Mouse (Mus musculus) limb, embryonic 10.5 days (tissue): ENCODE data around the gene Pmepa1. TPM values are rescaled to one million over a fixed set of nuclear protein-coding genes. Genes with fewer than 3 reads are reported as not detected.
A peak's percentile ranks its signal among the peaks of the same experiment; 100 is the strongest.

Experiments used
- DNase-seq: peaks from one replicate; pipeline ENCODE4 v3.0.0-alpha.2; 2017; ENCODE audit warnings: low spot score
- H3K27ac ChIP-seq: fragments of 300-500 bp; sonication (generic); 2 replicates; pipeline ENCODE4 v1.5.1; 2016; ENCODE audit warnings: mild to moderate bottlenecking
- H3K27me3 ChIP-seq: fragments of 300-500 bp; sonication (generic); 2 replicates; pipeline ENCODE4 v1.6.1; 2016; ENCODE audit warnings: low read depth, mild to moderate bottlenecking; ENCODE audit not compliant: poor library complexity, severe bottlenecking
- H3K36me3 ChIP-seq: fragments of 300-500 bp; sonication (generic); 2 replicates; pipeline ENCODE4 v1.6.1; 2016; ENCODE audit warnings: mild to moderate bottlenecking, moderate library complexity
- H3K4me1 ChIP-seq: fragments of 300-500 bp; sonication (generic); 2 replicates; pipeline ENCODE4 v1.6.1; 2016
- H3K4me3 ChIP-seq: fragments of 300-500 bp; sonication (generic); 2 replicates; pipeline ENCODE4 v1.5.1; 2016; ENCODE audit warnings: mild to moderate bottlenecking, moderate library complexity
- H3K9me3 ChIP-seq: fragments of 300-500 bp; sonication (generic); replicated peaks from 2 replicates; pipeline ENCODE4 v1.6.1; 2016; ENCODE audit warnings: mild to moderate bottlenecking
- WGBS: fragments of 180-500 bp; shearing (Covaris S2); methylation state at CpG from one replicate; pipeline ENCODE4 v1.1.7; 2016; 5-methylcytosine and 5-hydroxymethylcytosine counted together
- polyA plus RNA-seq: library from polyadenylated mRNA; unstranded; fragments of >200 nt; fragmentation: Nextera tagmentation; extraction: Ambion mirVana; gene quantifications from 2 replicates; pipeline ENCODE4 v1.2.1, GENCODE M21; 2016

Pmepa1 gene
- polyA plus RNA-seq, 1 experiment from 2014 or later: 2.0 TPM

DNA sequence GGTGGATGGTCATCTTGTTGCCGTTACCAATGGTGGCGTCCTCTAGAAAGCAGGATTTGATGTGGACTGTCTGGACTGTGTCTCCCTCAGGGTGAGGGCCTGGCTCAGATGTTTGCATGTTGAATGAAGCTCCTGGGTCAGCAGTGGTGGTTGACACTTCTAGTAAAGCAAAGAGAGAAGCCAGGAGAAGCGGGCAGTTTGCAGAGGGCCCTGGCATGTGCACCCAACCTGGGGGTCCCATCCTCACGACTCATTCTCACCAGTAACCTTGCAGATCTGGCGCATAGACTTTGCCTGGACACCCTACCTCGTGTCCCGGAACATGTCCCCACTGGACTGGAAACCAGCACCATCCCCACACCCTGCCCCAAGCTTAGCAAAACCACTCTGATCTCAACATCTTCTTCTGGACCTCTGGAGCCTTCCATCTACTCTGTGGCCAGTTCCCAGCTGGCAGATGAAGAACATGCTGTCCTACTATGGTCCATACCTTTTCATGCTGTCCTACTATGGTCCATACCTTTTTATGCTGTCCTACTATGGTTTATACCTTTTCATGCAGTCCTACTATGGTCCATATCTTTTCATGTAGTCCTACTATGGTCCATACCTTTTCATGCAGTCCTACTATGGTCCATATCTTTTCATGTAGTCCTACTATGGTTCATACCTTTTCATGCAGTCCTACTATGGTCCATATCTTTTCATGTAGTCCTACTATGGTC is 67.1 kb downstream of the Pmepa1 start:
- Histone ChIP-seq H3K9me3 (no peaks in the 10 kb centered on the region), H3K4me3 (no peak overlapping the region), H3K36me3 (no peaks in the 10 kb centered on the region), H3K27ac (no peak overlapping the region), H3K4me1 (peaks cover 7% of the 10 kb centered on the region), H3K27me3 (no peaks in the 10 kb centered on the region)
- DNase-seq: peak; percentile 27
- 90% methylated on average over 7 of the region's 7 CpGs for WGBS

DNA sequence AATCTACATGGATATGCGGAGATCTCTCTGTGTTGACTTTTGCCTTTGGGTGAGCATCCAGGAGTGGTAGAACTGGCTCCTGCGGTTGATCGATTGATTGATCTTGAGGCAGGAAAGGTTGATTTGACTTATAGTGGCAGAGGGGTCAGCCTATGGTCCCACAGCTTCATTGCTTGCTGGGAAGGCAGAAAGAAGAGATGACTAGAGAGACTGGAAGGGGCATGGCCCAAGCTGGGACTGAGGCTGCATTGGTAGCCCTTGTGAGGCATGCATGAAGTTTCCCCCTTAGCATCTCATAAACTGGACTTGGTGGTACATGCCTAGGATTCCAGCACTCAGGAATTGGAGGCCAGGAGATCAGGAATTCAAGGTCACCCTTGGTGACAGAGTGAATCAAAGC is 69.3 kb downstream of the Pmepa1 start:
- H3K27ac ChIP-seq: no peak overlapping the region
- H3K27me3 ChIP-seq: no peaks in the 10 kb centered on the region
- peaks cover 7% of the 10 kb centered on the region for H3K4me1 ChIP-seq
- peak; percentile 25 for DNase-seq
- no peak overlapping the region for H3K4me3 ChIP-seq
- H3K36me3 ChIP-seq: no peaks in the 10 kb centered on the region
- 97% methylated on average over 3 of the region's 3 CpGs for WGBS
- no peaks in the 10 kb centered on the region for H3K9me3 ChIP-seq

DNA sequence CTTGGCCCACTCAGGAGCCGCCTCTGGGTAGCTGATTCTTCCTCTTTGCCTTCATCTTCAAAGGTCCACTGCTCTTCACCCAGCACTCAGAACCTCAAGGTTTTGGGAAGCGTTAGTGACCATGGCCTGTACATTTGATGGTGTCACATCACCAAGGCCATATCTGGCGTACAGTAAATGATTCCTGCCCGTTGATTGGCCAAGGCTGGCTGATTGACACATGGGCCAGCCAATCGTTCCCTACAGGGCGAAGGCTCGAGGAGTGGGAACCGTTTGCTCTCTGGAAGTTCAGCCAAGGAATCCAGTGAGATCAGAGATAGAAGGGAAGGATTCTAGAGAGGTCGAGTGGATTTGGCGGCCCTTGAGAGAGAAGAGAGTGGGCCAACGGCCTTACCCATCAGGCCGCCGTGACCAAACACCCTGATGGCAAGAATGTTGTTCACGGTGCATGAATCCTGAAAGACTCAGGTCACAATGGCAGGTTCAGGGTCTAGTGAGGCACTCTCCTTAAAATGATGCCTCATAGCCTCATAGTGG is 70.7 kb downstream of the Pmepa1 start:
- Histone ChIP-seq H3K4me1 (peaks cover 3% of the 10 kb centered on the region), H3K36me3 (no peaks in the 10 kb centered on the region), H3K9me3 (no peaks in the 10 kb centered on the region), H3K27me3 (no peaks in the 10 kb centered on the region), H3K27ac (no peak overlapping the region), H3K4me3 (no peak overlapping the region)
- WGBS: 95% methylated on average over 14 of the region's 14 CpGs
- DNase-seq: peak; percentile 25

DNA sequence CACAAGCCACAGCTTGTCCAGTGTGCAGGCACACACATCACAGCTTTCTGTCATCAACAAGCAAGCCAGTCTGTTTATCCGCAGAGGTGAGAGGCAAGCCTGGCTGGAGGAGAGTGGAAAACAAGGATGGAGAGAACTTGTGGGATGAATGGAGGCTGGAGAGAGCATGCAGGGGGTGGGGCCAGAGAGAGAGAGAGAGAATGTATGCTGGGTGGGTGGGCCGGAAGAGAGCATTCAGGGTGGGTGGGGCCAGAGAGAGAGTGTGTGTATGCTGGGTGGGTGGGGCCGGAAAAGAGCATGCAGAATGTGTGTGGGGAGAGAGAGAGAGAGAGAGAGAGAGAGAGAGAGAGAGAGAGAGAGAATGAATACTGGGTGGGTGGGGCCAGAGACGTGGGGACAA is 71.7 kb downstream of the Pmepa1 start:
- Histone ChIP-seq H3K4me1 (no peaks in the 10 kb centered on the region), H3K36me3 (no peaks in the 10 kb centered on the region), H3K27ac (no peak overlapping the region), H3K4me3 (no peak overlapping the region), H3K9me3 (no peaks in the 10 kb centered on the region), H3K27me3 (no peaks in the 10 kb centered on the region)
- 79% methylated on average over 4 of the region's 4 CpGs for WGBS
- DNase-seq: peak; percentile 27

DNA sequence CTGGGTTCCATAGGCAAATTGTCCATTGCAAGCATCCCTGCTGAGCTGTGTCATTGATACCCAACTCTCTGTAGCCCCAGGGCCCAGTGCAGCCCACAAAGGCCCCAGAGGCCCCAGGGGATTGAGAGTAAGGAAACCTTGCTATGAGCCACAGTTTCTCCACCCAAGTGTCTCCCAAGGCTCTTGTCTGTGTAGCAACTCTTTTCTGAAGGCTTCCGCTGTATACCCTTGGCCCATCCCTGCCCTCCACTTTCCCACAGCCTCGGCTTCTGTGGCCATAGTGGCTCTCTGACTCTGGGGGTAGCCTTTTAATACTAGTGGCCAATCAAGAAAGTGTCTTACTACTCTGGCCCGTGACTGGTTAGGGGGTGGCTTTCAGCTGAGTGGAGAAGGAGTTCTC is 72.6 kb downstream of the Pmepa1 start:
- H3K9me3 ChIP-seq: no peaks in the 10 kb centered on the region
- peak; percentile 26 for DNase-seq
- no peaks in the 10 kb centered on the region for H3K36me3 ChIP-seq
- H3K4me1 ChIP-seq: no peaks in the 10 kb centered on the region
- H3K27ac ChIP-seq: no peak overlapping the region
- 93% methylated on average over 3 of the region's 3 CpGs for WGBS
- no peak overlapping the region for H3K4me3 ChIP-seq
- H3K27me3 ChIP-seq: no peaks in the 10 kb centered on the region

DNA sequence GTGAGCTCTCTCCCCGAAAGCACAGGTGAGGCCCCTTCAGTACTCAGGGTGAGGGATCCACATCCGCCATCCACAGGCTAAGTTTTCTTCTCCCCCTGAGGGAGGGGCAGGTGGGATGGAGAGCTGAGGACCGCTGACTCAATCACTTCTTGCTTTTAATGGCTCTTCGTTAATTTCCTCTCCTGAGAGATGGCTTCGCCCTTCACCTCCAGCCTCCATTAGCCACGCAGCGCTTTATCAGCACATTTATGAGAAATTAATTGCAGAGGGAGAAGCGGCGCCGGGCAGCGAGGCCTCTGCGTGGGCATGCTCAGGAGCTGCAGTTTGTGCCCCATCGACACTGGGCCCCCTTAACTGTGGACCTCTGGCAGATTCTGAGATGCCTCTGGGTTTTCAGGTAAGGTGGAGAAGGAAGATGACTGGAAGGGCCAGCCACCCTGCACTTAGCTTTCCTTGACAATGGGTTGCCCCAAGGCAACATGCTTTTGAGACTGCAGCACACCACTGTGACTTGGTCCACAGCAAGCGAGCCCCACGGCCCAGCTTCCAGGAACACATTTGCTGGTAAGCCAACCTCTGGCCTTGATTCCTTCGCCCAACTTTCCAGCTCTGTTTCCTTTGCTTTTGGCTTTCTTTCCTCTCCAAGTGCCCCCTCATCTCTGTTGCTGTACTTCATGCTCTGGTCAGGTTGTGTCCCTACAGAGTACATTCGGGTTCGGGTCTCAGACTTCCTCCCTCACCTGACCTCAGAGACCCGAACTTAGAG is 73.2 kb downstream of the Pmepa1 start:
- Histone ChIP-seq H3K36me3 (no peaks in the 10 kb centered on the region), H3K4me1 (no peaks in the 10 kb centered on the region), H3K27ac (no peak overlapping the region), H3K9me3 (no peaks in the 10 kb centered on the region), H3K4me3 (no peak overlapping the region), H3K27me3 (no peaks in the 10 kb centered on the region)
- DNase-seq: no peak
- WGBS: 91% methylated on average over 19 of the region's 19 CpGs

DNA sequence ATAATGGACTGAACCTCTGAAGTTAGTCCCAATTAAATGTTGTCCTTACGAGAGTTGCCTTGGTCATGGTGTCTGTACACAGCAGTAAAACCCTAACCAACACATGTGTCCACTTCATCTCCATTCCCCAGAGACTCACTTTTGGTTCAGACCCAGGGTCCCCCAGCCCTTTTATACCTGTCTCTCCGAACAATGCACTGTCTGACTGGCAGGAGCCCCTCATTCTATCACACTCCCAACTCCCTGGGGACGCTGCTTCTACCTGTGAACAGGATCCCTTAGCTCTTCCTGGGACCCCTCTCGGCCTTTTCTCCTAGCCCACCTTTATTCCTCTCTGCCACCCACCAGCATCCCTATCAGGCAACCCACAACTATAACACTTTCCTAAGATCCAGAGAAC is 81.5 kb downstream of the Pmepa1 start:
- DNase-seq: no peak
- no peaks in the 10 kb centered on the region for H3K9me3 ChIP-seq
- H3K27ac ChIP-seq: no peak overlapping the region
- H3K36me3 ChIP-seq: no peaks in the 10 kb centered on the region
- no peaks in the 10 kb centered on the region for H3K27me3 ChIP-seq
- H3K4me1 ChIP-seq: no peaks in the 10 kb centered on the region
- WGBS: 86% methylated on average over 4 of the region's 4 CpGs
- no peak overlapping the region for H3K4me3 ChIP-seq

DNA sequence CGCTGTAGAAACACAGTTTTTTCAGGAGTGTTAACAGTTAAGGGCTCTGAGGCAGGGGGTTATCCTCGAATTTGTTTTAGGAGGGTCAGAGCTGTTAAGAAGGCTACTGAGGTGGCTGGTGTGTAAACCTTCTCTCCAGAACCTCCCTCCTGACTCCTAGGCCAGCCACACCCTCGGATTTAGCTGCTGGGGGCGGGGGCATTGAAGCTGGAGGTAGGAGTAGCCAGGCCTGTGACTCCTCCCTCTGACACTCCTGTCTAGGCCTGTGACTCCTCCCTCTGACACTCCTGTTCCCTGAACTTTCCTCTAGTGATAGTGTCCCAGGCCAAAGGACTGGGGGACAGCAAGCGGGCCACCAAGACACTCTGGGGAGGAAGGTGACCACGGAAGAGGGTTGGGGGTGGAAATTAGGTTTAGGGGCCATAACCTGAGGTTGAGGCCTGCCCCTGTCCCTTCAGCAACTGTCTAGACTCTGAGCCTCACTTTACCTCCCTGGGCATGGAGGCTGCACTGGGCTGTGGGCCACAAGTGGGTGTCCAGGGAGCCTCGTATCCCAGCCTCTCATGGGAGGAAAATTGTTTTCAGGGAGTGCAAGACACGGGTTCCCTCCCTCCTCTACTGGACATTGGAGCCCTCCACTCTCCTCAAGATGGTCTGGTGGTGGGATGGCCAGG is 89.0 kb downstream of the Pmepa1 start:
- no peaks in the 10 kb centered on the region for H3K9me3 ChIP-seq
- H3K36me3 ChIP-seq: no peaks in the 10 kb centered on the region
- H3K4me3 ChIP-seq: no peak overlapping the region
- peaks cover 24% of the 10 kb centered on the region for H3K4me1 ChIP-seq
- peak; percentile 30 for DNase-seq
- peaks cover 37% of the 10 kb centered on the region for H3K27me3 ChIP-seq
- 36% methylated on average over 8 of the region's 8 CpGs for WGBS
- no peak overlapping the region for H3K27ac ChIP-seq

DNA sequence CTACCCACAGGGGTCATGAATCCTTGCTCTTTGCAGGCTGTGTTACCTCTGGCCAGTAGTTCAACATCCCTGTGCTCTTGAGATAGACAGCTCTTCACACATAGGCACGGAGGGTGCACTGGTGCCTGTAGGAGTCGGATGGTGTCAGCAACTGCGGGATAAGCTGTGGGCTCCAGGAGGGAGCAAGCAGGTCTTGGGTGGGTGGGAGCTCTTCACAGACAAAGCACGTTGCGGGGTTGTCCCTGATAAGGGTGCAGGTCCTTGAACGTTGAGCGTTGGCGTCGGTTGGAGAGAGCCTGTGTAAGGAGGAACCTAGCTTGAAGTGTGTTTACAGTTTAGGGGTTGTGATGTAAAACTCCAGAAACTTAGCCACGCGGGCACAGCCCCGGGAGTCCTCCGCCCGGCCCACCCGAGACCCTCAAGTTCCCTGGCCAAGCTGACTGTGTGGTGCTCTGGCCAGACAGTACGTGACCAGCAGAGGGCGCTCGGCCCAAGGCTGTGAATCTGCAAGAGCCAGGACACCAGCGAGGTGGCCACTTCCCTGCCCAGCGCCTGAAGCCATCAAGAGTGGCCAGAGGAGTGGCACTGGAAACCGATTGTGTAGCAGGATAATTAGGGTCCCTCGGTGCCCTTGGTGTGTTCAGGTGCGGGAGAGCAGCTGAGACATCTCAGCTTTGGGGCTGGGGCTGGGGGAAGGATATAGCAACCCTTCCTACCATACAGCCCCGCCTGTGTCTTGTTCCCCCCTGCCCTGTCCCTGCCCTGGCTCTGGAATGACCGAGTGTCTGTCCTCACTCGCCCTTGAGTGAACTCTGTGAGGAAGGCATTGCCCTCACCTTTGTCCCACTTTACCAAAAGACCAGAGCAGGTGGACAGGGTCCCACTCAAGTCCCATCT is 90.0 kb downstream of the Pmepa1 start:
- H3K4me3 ChIP-seq: no peak overlapping the region
- peaks cover 47% of the 10 kb centered on the region for H3K27me3 ChIP-seq
- peaks cover 29% of the 10 kb centered on the region for H3K4me1 ChIP-seq
- 35% methylated on average over 26 of the region's 26 CpGs for WGBS
- no peaks in the 10 kb centered on the region for H3K36me3 ChIP-seq
- DNase-seq: peak; percentile 98
- no peaks in the 10 kb centered on the region for H3K9me3 ChIP-seq
- no peak overlapping the region for H3K27ac ChIP-seq

DNA sequence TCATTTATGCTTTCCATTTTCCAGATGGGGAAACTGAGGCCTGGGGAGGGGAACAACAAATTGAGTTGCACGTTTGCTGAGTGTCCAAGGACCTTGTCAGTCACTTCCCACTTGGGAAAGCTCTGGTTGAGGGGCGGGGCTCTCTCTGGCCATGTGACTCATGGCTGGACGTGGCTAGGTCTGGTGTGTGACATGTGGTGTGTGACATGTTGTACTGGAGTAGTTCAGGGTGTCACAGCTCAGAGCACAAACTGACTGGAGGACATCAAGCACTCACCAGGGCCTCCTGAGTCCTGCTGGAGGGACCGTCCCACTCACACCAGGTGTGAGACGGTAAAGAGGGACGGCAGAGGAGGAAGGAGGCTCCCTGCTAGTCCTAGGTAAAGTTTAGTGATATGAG is 91.1 kb downstream of the Pmepa1 start:
- no peaks in the 10 kb centered on the region for H3K36me3 ChIP-seq
- no peak overlapping the region for H3K27ac ChIP-seq
- peaks cover 58% of the 10 kb centered on the region for H3K27me3 ChIP-seq
- WGBS: 73% methylated on average over 6 of the region's 6 CpGs
- H3K4me3 ChIP-seq: no peak overlapping the region
- no peaks in the 10 kb centered on the region for H3K9me3 ChIP-seq
- peaks cover 34% of the 10 kb centered on the region for H3K4me1 ChIP-seq
- DNase-seq: peak; percentile 30

DNA sequence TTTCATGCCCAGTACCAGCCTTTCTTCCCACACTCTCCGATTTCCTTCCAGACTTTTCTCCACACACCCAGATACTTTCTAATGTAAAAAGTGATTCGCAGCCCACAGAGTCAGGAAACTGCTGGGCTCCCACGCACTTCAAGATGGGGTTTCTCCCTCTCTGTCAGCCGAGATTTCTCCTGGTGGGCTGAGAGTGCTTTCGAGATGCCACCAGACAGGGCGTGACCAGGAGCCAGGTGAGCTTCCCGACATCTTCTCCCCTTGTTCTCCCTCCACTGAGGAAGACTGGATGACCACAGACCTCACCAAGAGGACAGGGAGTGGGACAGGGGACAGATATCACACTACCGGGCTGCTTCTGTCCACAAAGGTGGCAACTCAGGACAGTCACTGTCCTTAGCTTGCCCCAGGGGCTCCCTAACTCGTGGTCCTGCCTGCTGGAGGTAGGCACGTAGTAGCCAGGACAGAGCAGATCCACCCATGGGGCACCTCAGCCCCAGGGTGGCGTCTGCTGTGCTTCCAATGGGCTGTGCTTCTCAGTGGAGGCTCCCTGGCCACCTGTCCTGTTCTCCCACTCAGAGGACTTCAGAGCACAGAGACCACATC is 91.8 kb downstream of the Pmepa1 start:
- H3K36me3 ChIP-seq: no peaks in the 10 kb centered on the region
- no peaks in the 10 kb centered on the region for H3K9me3 ChIP-seq
- H3K4me1 ChIP-seq: peaks cover 34% of the 10 kb centered on the region
- H3K27me3 ChIP-seq: peaks cover 65% of the 10 kb centered on the region
- 68% methylated on average over 11 of the region's 11 CpGs for WGBS
- DNase-seq: no peak
- no peak overlapping the region for H3K27ac ChIP-seq
- H3K4me3 ChIP-seq: no peak overlapping the region
